Mouse (Mus musculus): ENCODE measurements around the gene Ltbp4. TPM values are rescaled to one million over a fixed set of nuclear protein-coding genes. Genes with fewer than 3 reads are reported as not detected.

Ltbp4 gene
- polyA plus RNA-seq, 1 experiment from 2014 or later = 63.5 TPM

- Histone ChIP-seq H3K27me3 (ENCODE audit: control insufficient read depth, insufficient read depth, low read length) (peaks cover 4% of the 10 kb centered on the region), H3K4me2 (ENCODE audit: low read depth, low read length) (no peak overlapping the region), H3K36me3 (ENCODE audit: control insufficient read depth, insufficient read depth) (no peaks in the 10 kb centered on the region), H3K9me3 (replicated peaks; ENCODE audit: control insufficient read depth, low read length) (no peaks in the 10 kb centered on the region), H3K27ac (ENCODE audit: low read length) (no peak overlapping the region), H3K4me1 (ENCODE audit: control insufficient read depth, insufficient read depth, low read length) (no peaks in the 10 kb centered on the region), H3K9ac (ENCODE audit: low read length) (no peak overlapping the region), H3K4me3 (ENCODE audit: low read length) (no peak overlapping the region)
- WGBS = 8% methylated on average over 11 of the region's 11 CpGs
- ATAC-seq (replicated peaks; ENCODE audit: extremely low read depth, insufficient read depth, low FRiP score) = no peak
Measured at GRCm38 (mm10) chr7:27302172-27302571, 35.3 kb downstream of the Ltbp4 start.

DNA sequence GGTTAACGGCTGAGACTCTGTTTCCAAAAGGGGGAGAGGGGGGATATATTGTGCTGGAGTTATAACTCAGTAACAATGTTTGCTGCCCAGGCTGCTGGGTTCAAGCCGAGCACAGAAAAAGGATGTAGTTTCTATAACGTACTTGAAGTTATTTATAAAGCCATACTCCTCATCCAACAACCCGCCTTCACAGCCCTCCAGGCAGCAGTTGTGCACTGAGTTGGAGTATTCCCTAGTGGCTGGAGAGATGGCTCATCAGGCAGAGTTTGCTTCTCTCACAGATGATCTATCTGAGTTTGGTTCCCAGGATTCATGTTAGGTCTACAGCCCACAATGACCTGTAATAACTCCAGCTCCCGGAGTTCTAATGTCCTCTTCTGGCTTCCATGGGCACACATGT is 36.7 kb downstream of the Ltbp4 start:
- H3K36me3 ChIP-seq (ENCODE audit: control insufficient read depth, insufficient read depth) = no peaks in the 10 kb centered on the region
- H3K4me2 ChIP-seq (ENCODE audit: low read depth, low read length) = no peak overlapping the region
- no peaks in the 10 kb centered on the region for H3K9me3 ChIP-seq (replicated peaks; ENCODE audit: control insufficient read depth, low read length)
- WGBS = 66% methylated on average over 5 of the region's 5 CpGs
- no peak overlapping the region for H3K9ac ChIP-seq (ENCODE audit: low read length)
- H3K4me1 ChIP-seq (ENCODE audit: control insufficient read depth, insufficient read depth, low read length) = no peaks in the 10 kb centered on the region
- H3K27me3 ChIP-seq (ENCODE audit: control insufficient read depth, insufficient read depth, low read length) = peaks cover 4% of the 10 kb centered on the region
- no peak for ATAC-seq (replicated peaks; ENCODE audit: extremely low read depth, insufficient read depth, low FRiP score)
- H3K4me3 ChIP-seq (ENCODE audit: low read length) = no peak overlapping the region
- H3K27ac ChIP-seq (ENCODE audit: low read length) = no peak overlapping the region

GRCm38 (mm10) chr7:27300351-27300750 is 37.1 kb downstream of the Ltbp4 start:
- Histone ChIP-seq H3K27me3 (ENCODE audit: control insufficient read depth, insufficient read depth, low read length) (peaks cover 1% of the 10 kb centered on the region), H3K9me3 (replicated peaks; ENCODE audit: control insufficient read depth, low read length) (no peaks in the 10 kb centered on the region), H3K4me3 (ENCODE audit: low read length) (no peak overlapping the region), H3K36me3 (ENCODE audit: control insufficient read depth, insufficient read depth) (no peaks in the 10 kb centered on the region), H3K4me2 (ENCODE audit: low read depth, low read length) (no peak overlapping the region), H3K27ac (ENCODE audit: low read length) (no peak overlapping the region), H3K4me1 (ENCODE audit: control insufficient read depth, insufficient read depth, low read length) (no peaks in the 10 kb centered on the region), H3K9ac (ENCODE audit: low read length) (no peak overlapping the region)
- ATAC-seq (replicated peaks; ENCODE audit: extremely low read depth, insufficient read depth, low FRiP score) = no peak
- WGBS = 59% methylated on average over 4 of the region's 4 CpGs

DNA sequence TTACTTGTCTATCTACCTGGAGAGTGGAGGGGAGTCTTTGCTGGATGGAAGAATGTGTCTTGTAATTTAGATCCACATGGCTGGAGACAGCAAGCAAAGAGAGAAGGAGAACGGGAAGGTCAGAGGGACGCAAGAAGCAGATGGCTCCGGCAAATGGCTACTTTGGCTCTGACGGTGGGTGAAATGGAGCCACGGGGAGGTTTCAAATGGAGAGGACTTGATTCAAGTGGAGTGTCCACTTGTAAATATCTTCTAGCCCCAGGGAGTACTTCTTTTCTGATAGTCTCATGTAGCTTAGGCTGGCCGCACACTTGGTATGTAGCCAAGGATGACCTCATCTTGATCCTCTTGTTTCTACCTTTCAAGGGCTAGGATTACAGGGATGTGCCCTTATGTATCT is 38.7 kb downstream of the Ltbp4 start:
- 77% methylated on average over 6 of the region's 6 CpGs for WGBS

GRCm38 (mm10) chr7:27298033-27298610 is 39.4 kb downstream of the Ltbp4 start:
- 80% methylated on average over 16 of the region's 16 CpGs for WGBS
- H3K4me2 ChIP-seq (ENCODE audit: low read depth, low read length) = no peak overlapping the region
- no peaks in the 10 kb centered on the region for H3K36me3 ChIP-seq (ENCODE audit: control insufficient read depth, insufficient read depth)
- ATAC-seq (replicated peaks; ENCODE audit: extremely low read depth, insufficient read depth, low FRiP score) = no peak
- no peak overlapping the region for H3K4me3 ChIP-seq (ENCODE audit: low read length)
- H3K4me1 ChIP-seq (ENCODE audit: control insufficient read depth, insufficient read depth, low read length) = no peaks in the 10 kb centered on the region
- no peak overlapping the region for H3K27ac ChIP-seq (ENCODE audit: low read length)
- no peaks in the 10 kb centered on the region for H3K9me3 ChIP-seq (replicated peaks; ENCODE audit: control insufficient read depth, low read length)
- no peak overlapping the region for H3K9ac ChIP-seq (ENCODE audit: low read length)
- H3K27me3 ChIP-seq (ENCODE audit: control insufficient read depth, insufficient read depth, low read length) = no peaks in the 10 kb centered on the region

More for the DNA sequence above, 38.7 kb downstream of the Ltbp4 start:
- Histone ChIP-seq H3K4me3 (ENCODE audit: low read length) (no peak overlapping the region), H3K27me3 (ENCODE audit: control insufficient read depth, insufficient read depth, low read length) (no peaks in the 10 kb centered on the region; the same call in 1 of the 2 replicates), H3K4me1 (ENCODE audit: control insufficient read depth, insufficient read depth, low read length) (no peaks in the 10 kb centered on the region), H3K9ac (ENCODE audit: low read length) (no peak overlapping the region), H3K9me3 (replicated peaks; ENCODE audit: control insufficient read depth, low read length) (no peaks in the 10 kb centered on the region), H3K4me2 (ENCODE audit: low read depth, low read length) (no peak overlapping the region), H3K36me3 (ENCODE audit: control insufficient read depth, insufficient read depth) (no peaks in the 10 kb centered on the region), H3K27ac (ENCODE audit: low read length) (no peak overlapping the region)
- ATAC-seq (replicated peaks; ENCODE audit: extremely low read depth, insufficient read depth, low FRiP score) = no peak

DNA sequence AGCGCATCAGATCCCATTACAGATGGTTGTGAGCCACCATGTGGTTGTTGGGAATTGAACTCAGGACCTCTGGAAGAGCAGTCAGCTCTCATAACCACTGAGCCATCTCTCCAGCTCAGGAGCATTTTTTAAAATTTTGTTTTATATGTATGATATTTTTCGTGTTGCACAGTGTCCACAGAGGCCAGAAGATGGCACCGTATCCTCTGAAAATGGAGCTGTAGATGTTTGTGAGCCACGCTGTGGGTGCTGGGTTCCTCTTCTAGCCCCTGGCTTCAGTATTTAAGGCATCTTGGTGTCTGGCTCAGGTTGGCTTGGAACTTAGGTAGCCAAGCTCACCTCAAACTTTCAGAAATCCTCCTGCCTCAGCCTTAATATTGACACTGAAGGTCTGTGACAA is 41.0 kb downstream of the Ltbp4 start:
- H3K27ac ChIP-seq (ENCODE audit: low read length) = no peak overlapping the region
- no peak overlapping the region for H3K4me2 ChIP-seq (ENCODE audit: low read depth, low read length)
- no peaks in the 10 kb centered on the region for H3K9me3 ChIP-seq (replicated peaks; ENCODE audit: control insufficient read depth, low read length)
- H3K27me3 ChIP-seq (ENCODE audit: control insufficient read depth, insufficient read depth, low read length) = no peaks in the 10 kb centered on the region
- H3K9ac ChIP-seq (ENCODE audit: low read length) = no peak overlapping the region
- no peak for ATAC-seq (replicated peaks; ENCODE audit: extremely low read depth, insufficient read depth, low FRiP score)
- 86% methylated on average over 4 of the region's 4 CpGs for WGBS
- no peaks in the 10 kb centered on the region for H3K36me3 ChIP-seq (ENCODE audit: control insufficient read depth, insufficient read depth)
- peaks cover 2% of the 10 kb centered on the region; the same call in 1 of the 2 replicates for H3K4me1 ChIP-seq (ENCODE audit: control insufficient read depth, insufficient read depth, low read length)
- no peak overlapping the region for H3K4me3 ChIP-seq (ENCODE audit: low read length)

GRCm38 (mm10) chr7:27295956-27296355 is 41.5 kb downstream of the Ltbp4 start:
- H3K4me1 ChIP-seq (ENCODE audit: control insufficient read depth, insufficient read depth, low read length) = peaks cover 2% of the 10 kb centered on the region; the same call in 1 of the 2 replicates
- H3K4me2 ChIP-seq (ENCODE audit: low read depth, low read length) = no peak overlapping the region
- no peaks in the 10 kb centered on the region for H3K9me3 ChIP-seq (replicated peaks; ENCODE audit: control insufficient read depth, low read length)
- H3K36me3 ChIP-seq (ENCODE audit: control insufficient read depth, insufficient read depth) = no peaks in the 10 kb centered on the region
- WGBS = 64% methylated on average over 4 of the region's 4 CpGs
- H3K27ac ChIP-seq (ENCODE audit: low read length) = no peak overlapping the region
- ATAC-seq (replicated peaks; ENCODE audit: extremely low read depth, insufficient read depth, low FRiP score) = no peak
- H3K27me3 ChIP-seq (ENCODE audit: control insufficient read depth, insufficient read depth, low read length) = no peaks in the 10 kb centered on the region
- H3K9ac ChIP-seq (ENCODE audit: low read length) = no peak overlapping the region
- H3K4me3 ChIP-seq (ENCODE audit: low read length) = no peak overlapping the region

DNA sequence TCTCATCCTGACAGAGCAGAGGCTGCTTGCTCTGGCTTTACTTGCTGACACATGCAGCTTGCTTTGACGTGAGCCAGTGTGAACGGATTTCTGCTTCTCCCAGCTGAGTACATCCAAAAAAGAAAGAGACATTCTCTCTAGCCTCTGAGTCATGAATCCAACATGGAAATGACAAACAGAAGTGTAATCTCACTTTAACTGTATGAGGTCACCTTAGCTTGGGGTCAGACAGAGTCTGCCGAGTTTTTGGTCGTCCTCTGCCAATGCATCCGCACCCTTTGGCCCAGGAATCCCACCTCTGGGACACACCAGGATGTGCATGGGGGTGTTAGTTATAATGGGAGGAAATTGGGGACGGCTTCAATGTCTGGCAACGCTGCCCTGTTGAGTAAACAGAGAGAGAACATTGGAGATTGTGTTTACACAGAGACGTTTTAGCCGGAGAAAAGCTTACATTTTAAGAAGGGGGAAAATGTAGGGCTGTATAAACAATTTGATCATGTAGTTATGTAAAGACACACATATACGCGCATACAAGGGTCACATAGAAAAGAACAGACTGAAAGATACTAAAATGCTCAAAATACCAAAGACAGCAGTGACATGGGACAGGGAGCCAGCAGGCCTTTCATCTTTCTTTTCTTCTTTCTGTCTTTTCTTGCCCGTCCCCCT is 45.6 kb downstream of the Ltbp4 start:
- ATAC-seq (replicated peaks; ENCODE audit: extremely low read depth, insufficient read depth, low FRiP score) = peak; percentile 37

DNA sequence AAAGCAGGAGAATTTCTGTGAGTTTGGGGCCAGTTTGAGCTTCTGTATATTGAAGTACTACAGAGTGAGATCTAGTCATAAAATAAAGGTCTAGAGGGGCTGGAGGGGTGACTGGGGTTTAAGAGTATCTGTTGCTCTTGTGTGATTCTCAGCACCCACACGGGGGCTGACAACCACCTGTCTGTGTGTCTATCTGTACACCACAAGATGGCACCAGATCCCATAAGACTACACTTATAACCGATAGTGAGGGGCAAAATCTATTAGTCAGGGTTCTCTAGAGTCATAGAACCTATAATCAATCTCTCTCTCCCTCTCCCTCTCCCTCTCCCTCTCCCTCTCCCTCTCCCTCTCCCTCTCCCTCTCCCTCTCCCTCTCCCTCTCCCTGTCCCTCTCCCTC is 46.9 kb downstream of the Ltbp4 start:
- no peak overlapping the region for H3K9ac ChIP-seq (ENCODE audit: low read length)
- H3K4me3 ChIP-seq (ENCODE audit: low read length) = no peak overlapping the region
- no peak overlapping the region for H3K4me2 ChIP-seq (ENCODE audit: low read depth, low read length)
- peaks cover under 1% of the 10 kb centered on the region for H3K27me3 ChIP-seq (ENCODE audit: control insufficient read depth, insufficient read depth, low read length)
- WGBS = 72% methylated on average over 2 of the region's 2 CpGs
- peaks cover 3% of the 10 kb centered on the region; the same call in 1 of the 2 replicates for H3K4me1 ChIP-seq (ENCODE audit: control insufficient read depth, insufficient read depth, low read length)
- no peaks in the 10 kb centered on the region for H3K36me3 ChIP-seq (ENCODE audit: control insufficient read depth, insufficient read depth)
- 0 out of 2 replicates have a peak, but pooled peaks cover 2% of the 10 kb centered on the region for H3K9me3 ChIP-seq (replicated peaks; ENCODE audit: control insufficient read depth, low read length)
- no peak overlapping the region for H3K27ac ChIP-seq (ENCODE audit: low read length)
- ATAC-seq (replicated peaks; ENCODE audit: extremely low read depth, insufficient read depth, low FRiP score) = no peak

More for the DNA sequence above, 45.6 kb downstream of the Ltbp4 start:
- Histone ChIP-seq H3K36me3 (ENCODE audit: control insufficient read depth, insufficient read depth) (no peaks in the 10 kb centered on the region), H3K4me1 (ENCODE audit: control insufficient read depth, insufficient read depth, low read length) (peaks cover 2% of the 10 kb centered on the region; the same call in 1 of the 2 replicates), H3K27me3 (ENCODE audit: control insufficient read depth, insufficient read depth, low read length) (no peaks in the 10 kb centered on the region), H3K4me2 (ENCODE audit: low read depth, low read length) (0 out of 2 replicates have a peak overlapping the region, but pooled peaks have one; percentile 13), H3K4me3 (ENCODE audit: low read length) (no peak overlapping the region), H3K27ac (ENCODE audit: low read length) (peak overlapping the region; percentile 42), H3K9ac (ENCODE audit: low read length) (no peak overlapping the region), H3K9me3 (replicated peaks; ENCODE audit: control insufficient read depth, low read length) (0 out of 2 replicates have a peak, but pooled peaks cover 2% of the 10 kb centered on the region)
- WGBS = 35% methylated on average over 12 of the region's 12 CpGs
